Mouse (Mus musculus) cortical plate, adult 2 months (tissue): Measurements from ENCODE around the gene Commd9. TPM values are rescaled to one million over a fixed set of nuclear protein-coding genes. Genes with fewer than 3 reads are reported as not detected.

Experiments
- H3K27ac ChIP-seq: fragments of 200-500 bp; 2 replicates; pipeline ENCODE4 v1.5.1; 2012; ENCODE audit warnings: low read length, control low read depth, inconsistent platforms; ENCODE audit not compliant: insufficient read depth
- H3K4me1 ChIP-seq: fragments of 200-500 bp; 2 replicates; pipeline ENCODE4 v1.6.1; 2011; ENCODE audit warnings: low read length; ENCODE audit not compliant: control insufficient read depth, insufficient read depth
- H3K4me3 ChIP-seq: fragments of 200-500 bp; 2 replicates; pipeline ENCODE4 v1.5.1; 2011; ENCODE audit warnings: mild to moderate bottlenecking, low read length, control low read depth; ENCODE audit not compliant: insufficient read depth
- CTCF ChIP-seq: fragments of 200-500 bp; IDR thresholded peaks from 2 replicates; pipeline ENCODE4 v1.5.1; 2011; ENCODE audit warnings: mild to moderate bottlenecking, control low read depth, low read length; ENCODE audit not compliant: insufficient read depth; ENCODE audit errors: extremely low read depth
- POLR2A ChIP-seq: fragments of 200-500 bp; IDR thresholded peaks from 2 replicates; pipeline ENCODE4 v1.6.1; 2011; ENCODE audit warnings: mild to moderate bottlenecking, low read length, control low read depth; ENCODE audit not compliant: insufficient read depth; ENCODE audit errors: extremely low read depth
- polyA plus RNA-seq: library from polyadenylated mRNA; depleted of rRNA; stranded (reverse); fragments of >200 nt; gene quantifications from 2 replicates; pipeline ENCODE4 v1.2.3, GENCODE M21; 2012

Gene Commd9
- polyA plus RNA-seq, 1 experiment: 88.5 TPM

DNA sequence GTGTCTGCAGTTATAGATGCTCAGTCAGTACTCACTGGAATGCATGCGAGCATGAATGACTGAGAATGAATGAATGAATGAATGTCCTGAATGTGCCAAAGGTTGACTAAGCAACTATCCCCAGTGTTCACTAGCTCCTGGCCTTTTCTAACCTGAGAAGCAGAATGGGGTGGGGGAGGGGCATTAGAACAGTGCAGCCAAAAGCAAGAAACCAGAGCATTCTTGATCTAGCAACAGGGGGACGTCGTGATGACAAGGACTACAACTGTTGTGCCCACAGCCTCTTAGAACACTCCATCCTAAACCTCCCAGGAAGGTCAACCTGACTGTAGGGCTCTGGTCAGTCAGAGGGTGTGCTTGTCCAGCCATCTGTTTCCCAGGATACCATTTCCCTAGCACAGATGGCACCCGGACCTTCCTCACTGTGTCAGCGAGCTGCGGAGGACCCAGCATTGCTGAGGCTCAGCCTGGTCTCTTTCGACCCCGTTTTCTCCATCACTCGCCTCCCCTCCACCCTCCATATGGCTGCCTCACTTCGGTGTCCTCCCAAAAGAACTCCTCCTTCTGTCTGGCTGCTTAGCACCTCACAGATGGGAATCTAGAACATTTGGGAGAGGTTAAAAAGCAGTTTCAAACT, 21.5 kb downstream of the Commd9 start:
- Histone ChIP-seq H3K4me3 (no peak overlapping the region), H3K27ac (no peak overlapping the region), H3K4me1 (peaks cover 2% of the 10 kb centered on the region; the same call in 1 of the 2 replicates)
- no peak for TF ChIP-seq CTCF

GRCm38 (mm10) chr2:101908773-101909172, 22.7 kb downstream of the Commd9 start:
- TF ChIP-seq POLR2A (no peak), CTCF (no peak)
- Histone ChIP-seq H3K27ac (no peak overlapping the region), H3K4me3 (no peak overlapping the region), H3K4me1 (peaks cover 2% of the 10 kb centered on the region; the same call in 1 of the 2 replicates)

GRCm38 (mm10) chr2:101909326-101910080, 23.5 kb downstream of the Commd9 start:
- TF ChIP-seq POLR2A: no peak
- TF ChIP-seq CTCF: no peak
- no peak overlapping the region for H3K4me3 ChIP-seq
- peaks cover 2% of the 10 kb centered on the region; the same call in 1 of the 2 replicates for H3K4me1 ChIP-seq
- H3K27ac ChIP-seq: no peak overlapping the region

GRCm38 (mm10) chr2:101918518-101918917, 32.5 kb downstream of the Commd9 start:
- TF ChIP-seq CTCF (no peak), POLR2A (no peak)
- H3K4me3 ChIP-seq: no peak overlapping the region
- no peaks in the 10 kb centered on the region for H3K4me1 ChIP-seq
- no peak overlapping the region for H3K27ac ChIP-seq

DNA sequence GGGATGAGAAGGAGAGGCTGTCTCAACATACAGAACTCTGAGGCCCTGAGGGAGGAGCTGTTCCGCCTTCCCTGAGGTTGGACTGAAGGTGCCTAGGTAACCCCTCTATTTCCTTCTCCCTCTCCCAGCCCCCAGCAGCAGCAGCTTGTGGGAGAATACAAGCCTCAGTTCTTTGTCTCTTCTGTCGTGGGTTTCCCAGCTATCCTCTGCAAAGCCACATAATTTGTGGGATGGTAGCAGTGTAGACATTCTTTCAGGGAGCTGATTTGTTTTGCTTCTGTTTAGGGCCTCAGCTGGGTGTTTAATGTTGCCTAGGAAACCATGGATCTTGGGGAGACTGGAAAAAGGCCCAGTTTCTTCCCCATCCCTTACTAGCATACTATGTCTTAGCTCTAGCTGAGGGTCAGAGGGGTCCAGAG, 34.1 kb downstream of the Commd9 start:
- H3K27ac ChIP-seq: 0 out of 2 replicates have a peak overlapping the region, but pooled peaks have one; percentile 25
- TF ChIP-seq POLR2A: no peak
- TF ChIP-seq CTCF: no peak
- no peaks in the 10 kb centered on the region for H3K4me1 ChIP-seq
- no peak overlapping the region for H3K4me3 ChIP-seq

- Histone ChIP-seq H3K4me1 (no peaks in the 10 kb centered on the region), H3K4me3 (no peak overlapping the region), H3K27ac (no peak overlapping the region)
- TF ChIP-seq CTCF: no peak
- TF ChIP-seq POLR2A: no peak
These were observed 36.3 kb downstream of the Commd9 start for GRCm38 (mm10) chr2:101922302-101922701.

DNA sequence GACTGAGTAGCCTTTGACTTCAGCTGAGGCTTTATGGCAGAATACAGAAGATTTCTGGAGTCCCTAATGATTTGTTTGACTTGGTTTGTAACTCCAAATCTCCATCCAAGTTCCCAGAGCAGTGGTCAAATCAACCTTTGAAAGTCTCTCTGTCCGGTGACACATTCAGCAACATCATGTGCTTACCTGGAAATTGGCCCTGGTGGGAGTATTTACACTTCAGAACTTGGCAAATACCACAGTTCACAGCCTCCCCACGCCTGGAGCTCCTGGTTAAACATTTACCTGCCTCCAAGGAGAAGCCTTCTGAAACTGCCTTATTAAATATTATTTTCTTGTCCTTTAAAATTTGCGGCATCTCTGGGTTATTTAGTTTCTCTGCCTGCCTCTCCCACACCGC, 37.1 kb downstream of the Commd9 start:
- TF ChIP-seq CTCF (no peak), POLR2A (no peak)
- H3K4me3 ChIP-seq: no peak overlapping the region
- no peak overlapping the region for H3K27ac ChIP-seq
- no peaks in the 10 kb centered on the region for H3K4me1 ChIP-seq

DNA sequence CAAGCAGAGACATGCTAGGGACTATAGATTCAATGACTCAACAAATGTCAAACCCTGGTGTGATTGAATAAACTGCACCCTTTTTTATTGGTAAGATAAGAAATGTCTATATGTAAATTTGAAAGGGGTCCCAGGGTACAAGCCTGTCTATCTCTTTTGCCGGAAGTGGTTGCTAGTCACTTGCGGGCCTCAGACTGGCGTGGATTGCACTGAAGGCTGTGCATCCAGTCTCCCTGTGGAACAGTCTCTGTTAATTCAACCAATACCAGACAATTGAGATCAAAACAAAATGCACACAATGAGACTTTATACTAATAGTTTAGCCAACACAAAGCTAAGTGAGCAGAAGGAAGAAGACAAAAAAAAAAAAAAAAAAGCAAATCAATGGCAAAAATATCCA, 39.1 kb downstream of the Commd9 start:
- Histone ChIP-seq H3K27ac (no peak overlapping the region), H3K4me1 (no peaks in the 10 kb centered on the region), H3K4me3 (no peak overlapping the region)
- no peak for TF ChIP-seq CTCF
- TF ChIP-seq POLR2A: no peak

DNA sequence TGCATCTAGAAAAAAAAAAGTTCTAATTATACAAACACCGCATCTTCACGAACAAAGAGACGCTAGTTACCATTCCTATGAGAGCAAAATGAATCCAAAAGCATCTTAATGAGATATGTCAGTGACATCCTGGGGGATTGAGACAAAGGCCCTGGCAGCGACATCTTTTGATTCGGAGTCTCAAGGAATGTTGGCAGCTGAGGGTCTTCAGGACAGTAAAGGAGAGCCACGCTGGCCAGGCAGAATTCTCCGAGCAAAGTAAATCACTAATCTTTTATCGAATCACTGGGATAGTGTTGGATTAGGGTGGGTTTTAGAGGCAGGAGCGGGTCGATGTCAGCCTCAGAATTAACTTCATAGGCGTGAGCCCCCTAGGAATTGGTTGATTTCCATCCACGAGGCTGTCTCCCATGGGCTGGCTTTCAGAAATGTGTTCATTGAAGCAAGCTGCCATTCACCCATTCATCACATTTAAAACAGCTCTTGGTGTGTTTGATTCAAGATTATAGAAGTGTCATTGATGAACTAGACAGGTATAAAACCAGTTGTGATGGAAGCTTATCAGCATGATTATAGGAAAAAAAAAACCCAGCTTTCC, 39.6 kb downstream of the Commd9 start:
- no peaks in the 10 kb centered on the region for H3K4me1 ChIP-seq
- H3K27ac ChIP-seq: no peak overlapping the region
- TF ChIP-seq CTCF: no peak
- no peak for TF ChIP-seq POLR2A
- H3K4me3 ChIP-seq: no peak overlapping the region
